Mouse (Mus musculus): ENCODE results near the gene Ldha. TPM values are rescaled to one million over a fixed set of nuclear protein-coding genes. Genes with fewer than 3 reads are reported as not detected.
A peak's percentile ranks its signal among the peaks of the same experiment; 100 is the strongest.
"Not testable (repeated sequence)": the region's sequence is repeated elsewhere in the genome, so short reads cannot be mapped to it uniquely, and the experiment has no call there.

The Ldha gene
- 2,859 and 2,900 TPM in 2 replicates for polyA plus RNA-seq (2016; fragmentation: Nextera tagmentation; extraction: Ambion mirVana)

DNA sequence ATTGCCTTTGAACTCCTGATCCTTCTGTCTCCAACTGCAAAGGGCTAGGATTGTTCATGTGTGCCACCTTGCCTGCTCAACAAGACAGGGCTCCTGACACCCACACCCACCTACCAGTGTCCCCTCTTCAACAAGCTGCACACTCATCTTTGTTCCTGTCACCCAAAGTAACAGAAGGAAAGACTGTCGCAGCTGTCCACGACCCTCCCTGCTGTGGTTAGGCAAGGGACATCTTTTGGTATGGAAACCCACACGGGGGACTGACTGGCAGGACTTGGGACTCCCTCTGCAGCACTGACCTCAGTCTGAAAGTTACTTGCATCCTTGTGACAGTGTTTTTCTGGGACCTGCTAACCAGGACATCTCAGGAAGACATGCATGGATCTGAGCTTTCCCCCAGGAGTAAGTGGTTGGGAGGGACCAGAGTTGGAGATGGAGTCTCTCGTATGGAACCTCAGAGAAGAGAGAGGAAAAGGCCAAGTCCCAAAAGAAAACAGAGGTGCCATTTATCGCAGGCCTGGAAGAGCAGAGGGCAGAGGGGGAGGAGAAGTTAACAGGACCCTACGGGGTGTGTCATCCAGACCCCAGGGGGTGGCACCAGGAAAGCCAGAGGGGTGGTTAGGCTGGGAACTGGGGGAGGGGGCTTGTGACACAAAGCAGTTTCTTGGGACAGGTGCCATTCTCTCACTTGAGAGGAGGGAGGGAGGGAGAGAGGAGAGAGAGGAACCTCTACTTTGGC, at the start of gene Ldha:
Ldha (plus strand) TSS at position 689 of the 739 bp plus-strand sequence.
- no peak within 1 kb of the TSS for H3K4me2 ChIP-seq
- no peak within 1 kb of the TSS for H3K27ac ChIP-seq (ENCODE audit: poor library complexity, severe bottlenecking)
- no peak within 1 kb of the TSS for H3K4me3 ChIP-seq
- WGBS, result 33% methylated on average over 6 of the region's 6 CpGs
- no peaks in the 10 kb centered on the region for H3K36me3 ChIP-seq
- H3K27me3 ChIP-seq (replicated peaks), result peaks cover 5% of the 10 kb centered on the region; the same call in 1 of the 2 replicates
- ATAC-seq (ENCODE audit: insufficient number of reproducible peaks, low FRiP score), result no peak
- H3K9me3 ChIP-seq (replicated peaks), result no peaks in the 10 kb centered on the region
- 0 out of 2 replicates have a peak within 1 kb of the TSS, but pooled peaks have one; percentile 9 for H3K9ac ChIP-seq
- peaks cover 46% of the 10 kb centered on the region for H3K4me1 ChIP-seq (replicated peaks)

DNA sequence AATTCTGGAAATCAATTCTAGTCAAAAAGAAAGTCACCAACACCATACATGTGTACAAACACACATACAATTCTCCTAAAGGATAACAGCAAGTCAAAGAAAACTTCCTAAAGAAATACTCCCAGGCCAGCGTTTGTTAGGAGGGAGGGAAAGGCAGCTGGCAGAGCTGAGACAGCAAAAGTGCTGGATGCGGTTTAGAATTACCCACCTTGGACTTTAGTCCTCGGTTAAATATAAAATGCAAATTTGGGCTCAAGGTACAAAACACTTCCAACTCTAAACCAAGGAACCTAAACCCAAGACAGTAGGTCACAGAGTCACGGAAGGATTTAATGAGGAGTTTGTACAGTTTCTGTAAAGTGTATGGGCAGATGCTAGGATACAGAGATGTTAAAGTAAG, 47.4 kb upstream of the Ldha start:
- H3K27me3 ChIP-seq (replicated peaks), result no peaks in the 10 kb centered on the region
- no peak overlapping the region for H3K4me3 ChIP-seq
- no peaks in the 10 kb centered on the region for H3K9me3 ChIP-seq (replicated peaks)
- H3K36me3 ChIP-seq, result peaks cover 13% of the 10 kb centered on the region
- ATAC-seq (ENCODE audit: insufficient number of reproducible peaks, low FRiP score), result no peak
- 83% methylated on average over 4 of the region's 4 CpGs for WGBS
- no peak overlapping the region for H3K4me2 ChIP-seq
- no peak overlapping the region for H3K27ac ChIP-seq (ENCODE audit: poor library complexity, severe bottlenecking)
- H3K9ac ChIP-seq, result no peak overlapping the region
- peaks cover 14% of the 10 kb centered on the region for H3K4me1 ChIP-seq (replicated peaks)

DNA sequence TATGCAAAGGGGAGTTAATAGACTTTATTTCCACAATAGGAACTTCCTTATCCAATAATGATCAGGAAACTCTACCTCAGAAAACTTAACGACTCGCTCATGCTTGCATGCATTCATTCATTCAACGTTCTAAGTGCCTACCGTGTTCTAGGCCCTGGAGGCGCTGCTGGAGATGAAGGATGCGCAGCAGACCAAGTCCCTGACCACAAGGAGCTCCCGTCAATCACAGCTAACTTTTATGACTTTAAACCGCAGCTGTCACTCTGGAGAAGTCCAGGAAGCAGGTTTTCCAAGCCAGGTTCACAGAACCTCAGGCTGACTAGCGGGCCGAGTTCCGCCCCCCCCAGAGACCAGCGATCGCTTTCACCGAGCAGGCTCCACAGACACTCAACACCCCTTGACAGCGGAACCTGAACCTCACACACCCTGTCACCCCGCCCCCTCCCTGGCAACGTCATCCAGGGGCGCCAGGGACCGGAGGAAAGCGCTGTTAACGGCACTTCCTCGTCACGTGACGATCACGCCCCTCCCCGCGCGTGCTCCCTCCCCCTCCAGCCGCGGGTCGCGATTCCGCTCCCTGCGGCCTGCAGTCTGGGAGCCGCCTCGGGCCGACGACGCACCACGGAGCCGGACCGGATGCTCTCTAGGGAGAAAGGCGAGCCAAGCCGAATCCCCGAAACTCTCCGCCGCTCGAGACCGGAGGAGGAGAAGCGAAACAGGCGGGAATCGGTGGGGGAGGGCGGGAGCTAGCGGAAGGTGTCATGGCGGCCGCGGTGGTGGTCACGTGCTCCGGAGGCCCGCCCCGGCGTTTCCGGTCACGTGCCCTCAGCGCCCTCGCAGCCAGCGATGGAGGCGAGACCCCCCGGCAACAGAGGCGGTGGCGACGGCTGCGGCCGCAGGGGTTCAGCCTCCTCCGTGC, 45.7 kb upstream of the Ldha start, which contains the start of the genes Hps5 and Gtf2h1:
Hps5 (minus strand) TSS at position 778 of the 919 bp plus-strand sequence.
Gtf2h1 (plus strand) TSS at position 817 of the 919 bp plus-strand sequence.
- peak; percentile 99 for ATAC-seq (ENCODE audit: insufficient number of reproducible peaks, low FRiP score)
- Histone ChIP-seq H3K4me3 (peak within 1 kb of the TSS; percentile 84), H3K27me3 (replicated peaks) (no peaks in the 10 kb centered on the region), H3K4me2 (peak within 1 kb of the TSS; percentile 97), H3K4me1 (replicated peaks) (peaks cover 14% of the 10 kb centered on the region), H3K36me3 (peaks cover 15% of the 10 kb centered on the region), H3K9me3 (replicated peaks) (no peaks in the 10 kb centered on the region), H3K9ac (peak within 1 kb of the TSS; percentile 86), H3K27ac (ENCODE audit: poor library complexity, severe bottlenecking) (peak within 1 kb of the TSS; percentile 87)
- WGBS, result under 1% methylated on average over 75 of the region's 75 CpGs

DNA sequence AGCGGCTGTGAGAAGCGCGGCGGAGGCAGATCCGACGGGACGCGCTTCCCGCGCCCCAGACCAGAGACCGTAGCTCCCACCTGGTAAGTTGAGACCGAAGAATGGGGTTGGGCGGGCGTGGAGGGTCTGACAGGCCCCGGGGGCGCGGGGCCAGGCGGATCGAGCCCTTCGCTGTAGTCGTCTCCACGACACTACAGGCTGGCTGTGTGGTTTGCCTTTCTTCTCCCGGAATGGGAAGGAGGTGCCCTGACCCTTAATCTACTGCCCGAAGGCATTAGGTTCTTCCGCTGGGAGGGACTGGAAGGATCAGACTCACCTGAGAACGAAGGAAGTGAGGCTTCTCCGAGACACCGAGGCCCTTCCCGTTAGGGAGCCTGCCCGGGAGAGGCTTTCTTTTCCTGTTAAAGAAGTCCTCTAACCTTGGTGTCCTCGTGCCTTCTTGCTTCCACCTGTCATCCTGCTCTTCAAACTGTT, 45.0 kb upstream of the Ldha start:
- peak overlapping the region; percentile 84 for H3K4me3 ChIP-seq
- H3K27ac ChIP-seq (ENCODE audit: poor library complexity, severe bottlenecking), result peak overlapping the region; percentile 87; the same call in 1 of the 2 replicates
- ATAC-seq (ENCODE audit: insufficient number of reproducible peaks, low FRiP score), result no peak

DNA sequence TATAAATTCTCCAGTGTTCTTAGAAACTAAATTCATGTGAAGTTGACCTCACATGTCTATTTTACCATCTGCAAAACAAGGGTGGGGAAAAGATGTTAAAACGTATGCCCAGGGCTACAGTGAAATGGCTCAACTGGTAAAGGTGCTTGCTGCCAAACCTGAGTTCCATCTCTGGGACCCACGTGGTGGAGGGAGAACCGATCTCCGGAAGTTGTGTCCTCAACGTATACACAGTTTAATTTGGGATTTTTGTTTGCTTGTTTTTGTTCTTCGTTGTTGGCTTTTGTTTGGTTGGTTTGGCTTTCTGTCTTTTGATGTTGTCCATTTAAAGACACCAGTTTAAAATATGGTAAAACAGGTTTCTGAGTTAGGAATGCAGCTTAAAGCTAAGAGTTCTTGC, 44.5 kb upstream of the Ldha start:
- H3K9ac ChIP-seq, result peak overlapping the region; percentile 86; the same call in 1 of the 2 replicates
- H3K27me3 ChIP-seq (replicated peaks), result no peaks in the 10 kb centered on the region
- 42% methylated on average over 6 of the region's 6 CpGs for WGBS
- peak overlapping the region; percentile 84 for H3K4me3 ChIP-seq
- no peak overlapping the region for H3K27ac ChIP-seq (ENCODE audit: poor library complexity, severe bottlenecking)
- H3K36me3 ChIP-seq, result peaks cover 27% of the 10 kb centered on the region
- no peak for ATAC-seq (ENCODE audit: insufficient number of reproducible peaks, low FRiP score)
- H3K4me1 ChIP-seq (replicated peaks), result peaks cover 14% of the 10 kb centered on the region
- H3K4me2 ChIP-seq, result peak overlapping the region; percentile 97
- H3K9me3 ChIP-seq (replicated peaks), result no peaks in the 10 kb centered on the region

More for the DNA sequence above, 45.0 kb upstream of the Ldha start:
- H3K9me3 ChIP-seq (replicated peaks), result no peaks in the 10 kb centered on the region
- peak overlapping the region; percentile 97 for H3K4me2 ChIP-seq
- under 1% methylated on average over 31 of the region's 31 CpGs for WGBS
- peaks cover 14% of the 10 kb centered on the region for H3K4me1 ChIP-seq (replicated peaks)
- peak overlapping the region; percentile 86 for H3K9ac ChIP-seq
- H3K36me3 ChIP-seq, result peaks cover 22% of the 10 kb centered on the region
- no peaks in the 10 kb centered on the region for H3K27me3 ChIP-seq (replicated peaks)

DNA sequence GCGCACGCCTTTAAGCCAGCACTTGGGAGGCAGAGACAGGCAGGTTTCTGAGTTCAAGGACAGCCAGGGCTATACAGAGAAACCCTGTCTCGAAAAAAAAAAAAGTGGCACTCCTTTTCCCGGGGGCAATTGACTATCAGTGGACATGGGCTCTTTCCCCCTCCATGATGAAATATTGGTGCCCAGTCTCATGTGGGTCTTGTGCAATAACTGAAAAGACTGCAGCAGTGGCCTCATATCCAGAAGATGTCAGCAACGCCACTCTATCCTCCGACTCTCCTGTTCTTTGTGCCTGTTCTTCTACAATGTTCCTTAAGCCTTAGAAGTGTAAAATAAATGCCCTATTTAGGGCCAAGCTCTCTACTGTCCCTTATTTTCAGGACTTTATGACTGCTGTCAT, 30.9 kb upstream of the Ldha start:
- no peaks in the 10 kb centered on the region for H3K4me1 ChIP-seq (replicated peaks)
- no peak overlapping the region for H3K4me2 ChIP-seq
- no peaks in the 10 kb centered on the region for H3K9me3 ChIP-seq (replicated peaks)
- H3K4me3 ChIP-seq, result no peak overlapping the region
- H3K27me3 ChIP-seq (replicated peaks), result no peaks in the 10 kb centered on the region
- peaks cover 75% of the 10 kb centered on the region for H3K36me3 ChIP-seq
- ATAC-seq (ENCODE audit: insufficient number of reproducible peaks, low FRiP score), result no peak
- no peak overlapping the region for H3K9ac ChIP-seq
- H3K27ac ChIP-seq (ENCODE audit: poor library complexity, severe bottlenecking), result no peak overlapping the region
- 92% methylated on average over 6 of the region's 6 CpGs for WGBS

DNA sequence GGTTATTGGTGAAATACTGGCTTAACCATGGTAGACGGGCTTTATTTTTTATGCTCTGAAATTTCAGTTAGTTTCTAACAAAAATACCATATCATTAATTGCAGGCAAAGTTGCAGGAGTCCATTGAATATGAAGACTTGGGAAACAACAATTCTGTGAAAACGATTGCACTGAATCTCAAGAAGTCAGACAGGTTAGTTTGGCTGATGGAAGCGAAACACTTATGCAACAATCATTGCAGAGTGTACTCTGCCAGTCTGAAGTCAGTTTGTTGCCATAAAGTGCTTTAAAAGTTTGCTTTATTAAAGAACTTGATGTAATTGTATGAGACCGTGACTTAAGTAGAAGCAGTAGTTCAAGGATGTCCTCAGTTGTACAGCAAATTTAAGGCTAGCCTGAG, 27.3 kb upstream of the Ldha start:
- H3K4me1 ChIP-seq (replicated peaks), result no peaks in the 10 kb centered on the region
- no peak overlapping the region for H3K9ac ChIP-seq
- no peak overlapping the region for H3K4me2 ChIP-seq
- H3K4me3 ChIP-seq, result no peak overlapping the region
- WGBS, result 86% methylated on average over 4 of the region's 4 CpGs
- no peaks in the 10 kb centered on the region for H3K9me3 ChIP-seq (replicated peaks)
- H3K27ac ChIP-seq (ENCODE audit: poor library complexity, severe bottlenecking), result no peak overlapping the region
- peaks cover 83% of the 10 kb centered on the region for H3K36me3 ChIP-seq
- H3K27me3 ChIP-seq (replicated peaks), result no peaks in the 10 kb centered on the region
- ATAC-seq (ENCODE audit: insufficient number of reproducible peaks, low FRiP score), result no peak

DNA sequence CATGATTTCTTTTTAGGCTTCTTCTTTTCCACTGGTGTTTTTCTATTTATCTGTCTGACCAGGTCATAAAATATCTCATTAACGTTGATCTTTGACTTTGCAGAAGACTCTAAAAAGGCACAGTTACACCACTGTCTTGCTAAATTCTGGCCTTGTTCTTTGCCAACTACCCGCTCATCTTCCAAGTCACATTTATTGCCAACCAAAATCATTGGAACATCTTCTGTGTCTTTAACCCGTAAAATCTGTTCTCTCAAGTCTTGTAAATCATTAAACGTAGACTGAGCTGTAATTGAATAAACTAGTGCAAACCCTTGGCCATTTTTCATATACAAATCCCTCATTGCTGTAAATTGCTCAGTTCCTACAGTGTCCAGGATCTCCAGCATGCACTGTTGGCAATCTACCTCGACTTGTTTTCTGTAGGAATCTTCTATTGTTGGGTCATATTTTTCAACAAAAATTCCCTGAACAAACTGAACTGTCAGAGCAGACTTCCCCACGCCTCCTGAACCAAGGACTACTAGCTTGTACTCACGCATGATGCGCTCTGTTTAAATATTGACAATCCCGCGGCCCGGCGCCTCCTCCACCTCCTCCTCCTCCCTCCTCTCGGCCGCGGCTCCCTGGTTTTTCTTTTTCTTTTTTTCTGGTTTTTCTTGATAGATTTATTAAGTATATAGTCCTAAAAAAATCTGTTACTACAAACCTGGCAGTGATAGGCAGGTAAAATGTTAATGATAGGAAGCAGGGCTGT, 20.2 kb upstream of the Ldha start:
- H3K9ac ChIP-seq; ATAC-seq (ENCODE audit: insufficient number of reproducible peaks, low FRiP score); H3K9me3 ChIP-seq (replicated peaks); H3K27me3 ChIP-seq (replicated peaks); H3K4me2 ChIP-seq; H3K27ac ChIP-seq (ENCODE audit: poor library complexity, severe bottlenecking); H3K4me3 ChIP-seq; H3K4me1 ChIP-seq (replicated peaks): not testable (repeated sequence)
- WGBS, result 93% methylated on average over 15 of the region's 15 CpGs
- H3K36me3 ChIP-seq, result peaks cover 69% of the 10 kb centered on the region

DNA sequence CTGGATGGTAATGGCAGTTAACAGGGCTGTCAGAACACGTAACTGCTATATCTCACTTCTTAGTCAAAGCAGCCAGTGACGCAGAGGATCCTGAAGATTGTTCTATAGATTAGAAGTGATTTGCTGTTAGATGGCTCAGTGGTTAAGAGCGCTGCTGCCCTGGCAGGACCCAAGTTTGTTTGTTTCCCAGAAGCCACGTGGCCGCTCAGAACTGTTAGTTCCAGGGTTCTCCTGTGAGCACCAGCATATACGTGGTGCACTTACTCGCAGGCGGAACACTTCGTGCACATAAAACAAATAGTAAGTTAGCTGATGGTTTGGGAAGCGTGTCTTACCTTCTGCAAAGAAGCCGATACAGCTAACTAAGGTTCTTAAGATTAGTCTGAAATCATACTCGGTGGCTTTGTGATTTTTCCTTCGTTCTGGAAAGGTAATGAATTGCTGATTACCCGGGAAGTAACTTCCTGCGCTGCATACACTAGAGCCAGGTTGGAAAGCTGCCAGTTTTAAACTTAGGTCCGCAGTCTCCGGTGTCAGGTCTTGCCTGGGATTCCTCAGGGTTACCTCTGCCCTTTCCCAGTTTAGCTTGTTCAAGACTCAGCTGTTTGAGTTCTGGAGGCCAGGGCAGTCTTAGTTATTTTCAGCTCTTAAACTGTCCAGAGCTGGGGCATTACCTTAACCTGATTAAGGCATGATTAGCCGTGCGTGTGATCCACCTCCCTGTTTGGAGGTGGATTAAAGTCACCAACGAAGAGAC, 14.1 kb upstream of the Ldha start:
- H3K27me3 ChIP-seq (replicated peaks), result no peaks in the 10 kb centered on the region
- WGBS, result 51% methylated on average over 20 of the region's 20 CpGs
- no peak overlapping the region for H3K4me3 ChIP-seq
- H3K4me2 ChIP-seq, result peak overlapping the region; percentile 33; the same call in 1 of the 2 replicates
- peaks cover 19% of the 10 kb centered on the region for H3K36me3 ChIP-seq
- no peak for ATAC-seq (ENCODE audit: insufficient number of reproducible peaks, low FRiP score)
- no peaks in the 10 kb centered on the region for H3K9me3 ChIP-seq (replicated peaks)
- peak overlapping the region; percentile 28; the same call in 1 of the 2 replicates for H3K27ac ChIP-seq (ENCODE audit: poor library complexity, severe bottlenecking)
- no peak overlapping the region; the same call in 1 of the 2 replicates for H3K9ac ChIP-seq
- H3K4me1 ChIP-seq (replicated peaks), result peaks cover 35% of the 10 kb centered on the region

DNA sequence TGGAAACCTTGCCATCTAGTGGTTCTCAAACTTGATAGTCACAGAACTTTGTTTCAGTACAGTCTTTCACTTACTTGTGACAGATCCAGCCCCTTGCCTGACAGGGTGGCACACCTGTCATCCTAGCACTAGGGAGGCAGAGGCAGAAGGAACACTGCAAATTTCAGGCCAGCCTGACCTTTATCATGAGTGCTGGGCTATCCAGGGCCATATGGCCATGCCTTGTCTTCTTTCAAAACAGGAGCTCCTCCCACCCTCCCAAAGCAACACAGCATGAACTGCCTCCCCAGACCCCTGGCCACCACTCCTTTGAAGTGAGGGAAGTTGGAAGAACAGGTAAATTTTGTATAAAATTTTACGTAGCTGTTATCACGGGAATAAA, 13.5 kb upstream of the Ldha start:
- no peak overlapping the region for H3K4me3 ChIP-seq
- H3K36me3 ChIP-seq, result peaks cover 13% of the 10 kb centered on the region
- H3K4me1 ChIP-seq (replicated peaks), result peaks cover 35% of the 10 kb centered on the region
- no peak for ATAC-seq (ENCODE audit: insufficient number of reproducible peaks, low FRiP score)
- H3K27ac ChIP-seq (ENCODE audit: poor library complexity, severe bottlenecking), result peak overlapping the region; percentile 28; the same call in 1 of the 2 replicates
- WGBS, result 79% methylated on average over 2 of the region's 2 CpGs
- H3K27me3 ChIP-seq (replicated peaks), result no peaks in the 10 kb centered on the region
- H3K9ac ChIP-seq, result no peak overlapping the region
- no peaks in the 10 kb centered on the region for H3K9me3 ChIP-seq (replicated peaks)
- peak overlapping the region; percentile 33; the same call in 1 of the 2 replicates for H3K4me2 ChIP-seq
